Mouse (Mus musculus) kidney, adult 2 months (tissue): ENCODE data around the gene Rbm44.

Experiments
- CTCF ChIP-seq: fragments of 200-500 bp; conservative IDR thresholded peaks from 2 replicates; pipeline ENCODE4 v1.5.1; 2011; ENCODE audit warnings: low read depth, mild to moderate bottlenecking, control low read depth, low read length, moderate library complexity, mixed read lengths; ENCODE audit not compliant: insufficient read depth, insufficient read length
- POLR2A ChIP-seq: fragments of 200-500 bp; IDR thresholded peaks from one replicate; pipeline ENCODE4 v1.6.1; 2011; ENCODE audit warnings: low read depth, low read length, control low read depth

GRCm38 (mm10) chr1:91109302-91109701 is 35.6 kb upstream of the Rbm44 start:
- TF ChIP-seq CTCF (no peak), POLR2A (no peak)
